Mouse (Mus musculus): Measurements from ENCODE around the gene Nptn. TPM values are rescaled to one million over a fixed set of nuclear protein-coding genes. Genes with fewer than 3 reads are reported as not detected.

The Nptn gene
- polyA plus RNA-seq, 1 experiment: 193 TPM

- no peak for TF ChIP-seq GATA1 (IDR thresholded peaks at IDR 0.05; ENCODE audit: low read length)
Observed at GRCm38 (mm10) chr9:58554908-58555684, 26.9 kb upstream of the Nptn start, which contains the start of gene Cd276. Gene Cd276 (minus strand): TSS chr9:58555437.

- TF ChIP-seq GATA1 (IDR thresholded peaks at IDR 0.05; ENCODE audit: low read length): no peak
Observed at GRCm38 (mm10) chr9:58555685-58556414, 26.2 kb upstream of the Nptn start.

- no peak for TF ChIP-seq GATA1 (IDR thresholded peaks at IDR 0.05; ENCODE audit: low read length)
Observed at GRCm38 (mm10) chr9:58556627-58557026, 25.4 kb upstream of the Nptn start.

- TF ChIP-seq GATA1 (IDR thresholded peaks at IDR 0.05; ENCODE audit: low read length): peak; percentile 54
Observed at GRCm38 (mm10) chr9:58557457-58558455, 24.3 kb upstream of the Nptn start.

GRCm38 (mm10) chr9:58560211-58560610, 21.8 kb upstream of the Nptn start:
- TF ChIP-seq GATA1 (IDR thresholded peaks at IDR 0.05; ENCODE audit: low read length): no peak

- TF ChIP-seq GATA1 (IDR thresholded peaks at IDR 0.05; ENCODE audit: low read length): no peak
Observed at GRCm38 (mm10) chr9:58567682-58568081, 14.4 kb upstream of the Nptn start.

GRCm38 (mm10) chr9:58571001-58571400, 11.0 kb upstream of the Nptn start:
- no peak for TF ChIP-seq GATA1 (IDR thresholded peaks at IDR 0.05; ENCODE audit: low read length)

GRCm38 (mm10) chr9:58578669-58579068, 3.4 kb upstream of the Nptn start:
- TF ChIP-seq GATA1 (IDR thresholded peaks at IDR 0.05; ENCODE audit: low read length): no peak

GRCm38 (mm10) chr9:58581283-58581930, 633 bp upstream of the Nptn start:
- no peak for TF ChIP-seq GATA1 (IDR thresholded peaks at IDR 0.05; ENCODE audit: low read length)

- TF ChIP-seq GATA1 (IDR thresholded peaks at IDR 0.05; ENCODE audit: low read length): no peak
Observed at GRCm38 (mm10) chr9:58582581-58583266, 684 bp downstream of the Nptn start.

GRCm38 (mm10) chr9:58583267-58583641, 1.2 kb downstream of the Nptn start:
- TF ChIP-seq GATA1 (IDR thresholded peaks at IDR 0.05; ENCODE audit: low read length): no peak

GRCm38 (mm10) chr9:58584323-58584722, 2.3 kb downstream of the Nptn start:
- TF ChIP-seq GATA1 (IDR thresholded peaks at IDR 0.05; ENCODE audit: low read length): no peak

GRCm38 (mm10) chr9:58588657-58589056, 6.6 kb downstream of the Nptn start:
- no peak for TF ChIP-seq GATA1 (IDR thresholded peaks at IDR 0.05; ENCODE audit: low read length)

GRCm38 (mm10) chr9:58595313-58595712, 13.3 kb downstream of the Nptn start:
- TF ChIP-seq GATA1 (IDR thresholded peaks at IDR 0.05; ENCODE audit: low read length): no peak
